29 mouse cellular contexts compared by ENCODE assay signal in the genomic region with DNA sequence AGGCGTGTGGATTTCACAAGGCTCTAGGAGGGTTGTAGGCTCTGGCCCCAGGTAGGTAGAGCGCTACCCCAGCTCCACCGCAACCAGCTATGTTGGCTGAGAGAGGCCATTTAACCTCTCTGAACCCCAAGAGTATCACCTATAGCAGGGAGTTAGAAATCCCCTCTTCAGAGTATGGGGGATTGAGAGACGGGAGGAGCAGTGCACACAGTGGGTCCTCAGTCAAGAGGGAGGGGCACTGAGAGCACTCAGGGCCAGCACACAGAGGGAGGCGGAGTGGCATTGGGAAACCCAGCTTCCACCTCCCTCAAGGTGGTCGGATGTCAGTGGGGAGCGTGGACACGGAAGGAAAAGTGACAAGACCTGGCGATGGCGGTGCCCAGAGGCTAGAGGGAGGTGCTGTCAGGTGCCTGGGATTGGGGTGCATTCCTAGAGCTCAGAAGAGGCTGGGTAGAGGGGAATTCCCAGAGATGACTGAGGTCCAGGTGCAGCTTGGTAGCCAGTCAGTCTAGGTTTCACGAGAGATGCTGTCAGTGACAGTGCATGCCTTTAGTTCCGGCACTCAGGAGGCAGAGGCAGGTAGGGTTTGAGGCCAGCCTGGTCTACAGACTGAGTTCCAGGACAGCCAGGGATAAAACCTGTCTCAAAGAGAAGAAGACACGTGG. TPM values are rescaled to one million over a fixed set of nuclear protein-coding genes. Genes with fewer than 3 reads are reported as not detected.
A peak's percentile ranks its signal among the peaks of the same experiment; 100 is the strongest.
DNase-seq lines count a peak whose midpoint lies in the region; ATAC-seq and TF ChIP-seq lines count a peak whose summit lies in the region.
"Had no signal": no experiment of that assay in that cellular context is flagged by ENCODE, and none has a peak within 500 bp of the region (broad histone marks: within the 10 kb centered on the region; RNA-seq: fewer than 3 reads in every experiment).

No protein-coding gene starts in this region.

- ATAC-seq in megakaryocyte, adult 5-6 weeks (ENCODE audit: poor library complexity, severe bottlenecking), result no peak
- ATAC-seq: forebrain, embryonic 14.5 days; Patski had no signal

- H3K27ac ChIP-seq in bone marrow, adult 2 months (ENCODE audit: control insufficient read depth, insufficient read depth, low read depth, low read length, poor library complexity), result peak overlapping the region; percentile 73
- H3K27ac ChIP-seq: embryonic facial prominence, embryonic 10.5 days; embryonic facial prominence, embryonic 15.5 days; heart, adult 2 months; hindbrain, embryonic 14.5 days; layer of hippocampus, adult 2 months; left cerebral cortex, adult 2 months; limb, embryonic 12.5 days; liver, embryonic 14.5 days; lung, embryonic 15.5 days had no signal

- H3K36me3 ChIP-seq in megakaryocyte, embryonic 14.5 days (replicated peaks; ENCODE audit: low read length), result peaks cover 63% of the 10 kb centered on the region
- H3K36me3 ChIP-seq: embryonic facial prominence, embryonic 10.5 days; embryonic facial prominence, embryonic 15.5 days; G1E; heart, embryonic 12.5 days; limb, embryonic 12.5 days; lung, embryonic 15.5 days had no signal

- no peak for TF ChIP-seq POLR2A in bone marrow, adult 2 months (IDR thresholded peaks at IDR 0.05; ENCODE audit: borderline replicate concordance, control insufficient read depth, low read depth, low read length)

- DNase-seq in induced T-regulatory cell, adult 2 months (ENCODE audit: low read depth), result peak; percentile 22
- DNase-seq in cerebellum, postnatal 36 days, result no peak
- DNase-seq in ovary, postnatal 10 days (ENCODE audit: low spot score), result no peak
- DNase-seq: adrenal gland, postnatal 10 days; cerebellum, adult 18-20 months; cerebellum, postnatal 14 days; heart, postnatal 4 days; kidney, adult 18-20 months; kidney, postnatal 36 days; midbrain, embryonic 14.5 days; retina, postnatal 1 day had no signal

- peaks cover 10% of the 10 kb centered on the region for H3K9me3 ChIP-seq in megakaryocyte, embryonic 14.5 days
- H3K9me3 ChIP-seq: embryonic facial prominence, embryonic 15.5 days; G1E; heart, embryonic 12.5 days; lung, embryonic 15.5 days had no signal

- no peak for TF ChIP-seq CTCF in bone marrow, adult 2 months (IDR thresholded peaks at IDR 0.05; ENCODE audit: control insufficient read depth, insufficient read depth, low read length)

- H3K4me1 ChIP-seq in megakaryocyte, embryonic 14.5 days, result peaks cover 97% of the 10 kb centered on the region
- H3K4me1 ChIP-seq in bone marrow, adult 2 months (ENCODE audit: control insufficient read depth, insufficient read depth, low read length), result peaks cover 20% of the 10 kb centered on the region
- H3K4me1 ChIP-seq: embryonic facial prominence, embryonic 15.5 days; heart, embryonic 12.5 days; limb, embryonic 12.5 days; lung, embryonic 15.5 days had no signal

- peak overlapping the region; percentile 86 for H3K4me3 ChIP-seq in megakaryocyte, embryonic 14.5 days (replicated peaks)
- H3K4me3 ChIP-seq in bone marrow, adult 2 months (replicated peaks; ENCODE audit: control insufficient read depth, low read depth, low read length), result peak overlapping the region; percentile 37
- H3K4me3 ChIP-seq: embryonic facial prominence, embryonic 10.5 days; embryonic facial prominence, embryonic 15.5 days; heart, adult 2 months; heart, embryonic 12.5 days; layer of hippocampus, adult 2 months; left cerebral cortex, adult 2 months; limb, embryonic 12.5 days; lung, embryonic 15.5 days had no signal

- peaks cover 6% of the 10 kb centered on the region for H3K27me3 ChIP-seq in megakaryocyte, embryonic 14.5 days (replicated peaks)
- H3K27me3 ChIP-seq: embryonic facial prominence, embryonic 15.5 days; limb, embryonic 12.5 days; lung, embryonic 15.5 days; Patski had no signal

- WGBS in bone marrow, adult 2 months, result 54% methylated on average over 13 of the region's 13 CpGs

RNA-seq across cellular contexts. Expression of gene Cyth4, which starts 2.8 kb away (rescaled TPM):
- polyA plus RNA-seq in megakaryocyte, embryonic 14.5 days (2012; ENCODE audit: insufficient read depth, low replicate concordance), result 27.7 and 31.6 TPM in 2 replicates
- 137 and 141 TPM in 2 replicates for total RNA-seq in megakaryocyte, adult 5-6 weeks (2015)
- 263 and 285 TPM in 2 replicates for total RNA-seq in megakaryocyte, adult 5-6 weeks (2017)
- 49.8 and 105 TPM in 2 replicates for polyA plus RNA-seq in bone marrow, adult 2 months (2011; ENCODE audit: insufficient read depth, insufficient read length, low replicate concordance, missing spikeins)

RNA-seq across cellular contexts. Expression of gene Rac2, which starts 27.1 kb away (rescaled TPM):
- 860 and 3,464 TPM in 2 replicates for polyA plus RNA-seq in megakaryocyte, embryonic 14.5 days (2012; ENCODE audit: insufficient read depth, low replicate concordance)
- 581 and 637 TPM in 2 replicates for total RNA-seq in megakaryocyte, adult 5-6 weeks (2015)
- 416 and 453 TPM in 2 replicates for total RNA-seq in megakaryocyte, adult 5-6 weeks (2017)
- 94.5 and 156 TPM in 2 replicates for polyA plus RNA-seq in bone marrow, adult 2 months (2011; ENCODE audit: insufficient read depth, insufficient read length, low replicate concordance, missing spikeins)
- polyA plus RNA-seq: Patski had no signal

RNA-seq across cellular contexts. Expression of gene Sstr3, which starts 55.2 kb away (rescaled TPM):
- not detected in 2 replicates for polyA plus RNA-seq in megakaryocyte, embryonic 14.5 days (2012; ENCODE audit: insufficient read depth, low replicate concordance)
- 0.02 TPM in 1 of 2 replicates, not detected in the other for total RNA-seq in megakaryocyte, adult 5-6 weeks (2015)
- total RNA-seq in megakaryocyte, adult 5-6 weeks (2017), result not detected in 2 replicates
- polyA plus RNA-seq in bone marrow, adult 2 months (2011; ENCODE audit: insufficient read depth, insufficient read length, low replicate concordance, missing spikeins), result not detected in 2 replicates
- total RNA-seq: gastrocnemius, adult 18-20 months; gastrocnemius, postnatal 36 days; heart, adult 2 months had no signal
- polyA plus RNA-seq: embryonic facial prominence, embryonic 10.5 days; embryonic facial prominence, embryonic 15.5 days; G1E; heart, adult 2 months; lung, embryonic 15.5 days had no signal
